Mouse (Mus musculus) thymus, postnatal 0 days (tissue): ENCODE data around the gene Vps51. TPM values are rescaled to one million over a fixed set of nuclear protein-coding genes. Genes with fewer than 3 reads are reported as not detected.

Experiments
- DNase-seq: peaks from one replicate; pipeline ENCODE4 v3.0.0-alpha.2; 2015; ENCODE audit warnings: low spot score
- polyA plus RNA-seq: library from polyadenylated mRNA; unstranded; fragments of >200 nt; fragmentation: Nextera tagmentation; extraction: Ambion mirVana; gene quantifications from 2 replicates; pipeline ENCODE4 v1.2.1, GENCODE M21; 2015

Gene Vps51
- polyA plus RNA-seq, 1 experiment from 2014 or later = 77.1 TPM

DNA sequence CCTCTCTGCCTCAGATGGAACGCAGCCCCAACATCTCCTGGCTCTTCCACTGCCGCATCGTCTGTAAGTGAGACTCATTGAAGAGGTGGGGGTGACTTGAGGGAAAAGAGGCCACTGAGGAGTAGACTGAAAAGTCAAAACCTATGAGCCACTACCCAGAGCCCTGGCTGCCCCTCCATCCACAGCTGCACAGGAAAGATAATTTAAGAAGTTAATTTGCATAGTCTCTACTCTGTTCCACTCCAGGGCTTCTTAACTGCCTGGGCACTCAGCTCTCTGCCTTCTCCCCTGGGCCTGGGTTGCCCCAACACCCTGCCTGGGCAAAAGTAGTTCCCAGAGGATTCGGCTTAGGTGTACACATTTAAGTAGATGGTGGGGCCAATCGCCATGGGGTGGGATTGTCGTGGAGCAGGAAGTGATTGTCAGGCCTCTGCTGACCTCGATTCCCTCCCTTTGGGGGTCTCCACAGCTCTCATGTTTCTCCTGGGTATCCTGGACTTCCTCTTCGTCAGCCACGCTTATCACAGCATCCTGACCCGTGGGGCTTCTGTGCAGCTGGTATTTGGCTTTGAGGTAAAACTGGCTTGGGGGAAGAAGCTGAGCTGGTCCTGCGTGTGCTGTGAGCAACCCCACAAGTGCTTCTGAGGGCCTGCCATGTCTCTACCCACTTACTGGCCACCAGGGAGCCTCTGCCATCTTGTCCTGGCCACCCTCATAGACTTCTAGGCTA lies 28.2 kb downstream of the Vps51 start:
- DNase-seq = no peak

DNA sequence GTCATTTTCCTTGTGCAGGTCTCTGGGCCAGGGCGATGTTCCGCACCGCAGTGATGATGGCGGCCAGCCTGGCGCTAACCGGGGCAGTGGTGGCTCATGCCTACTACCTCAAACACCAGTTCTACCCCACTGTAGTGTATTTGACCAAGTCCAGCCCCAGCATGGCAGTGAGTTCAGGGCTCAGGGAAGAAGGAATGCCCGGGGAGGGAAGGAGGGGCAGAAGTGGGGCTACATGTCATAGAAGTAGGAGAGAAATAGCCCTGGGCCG lies 29.2 kb downstream of the Vps51 start:
- DNase-seq = no peak

DNA sequence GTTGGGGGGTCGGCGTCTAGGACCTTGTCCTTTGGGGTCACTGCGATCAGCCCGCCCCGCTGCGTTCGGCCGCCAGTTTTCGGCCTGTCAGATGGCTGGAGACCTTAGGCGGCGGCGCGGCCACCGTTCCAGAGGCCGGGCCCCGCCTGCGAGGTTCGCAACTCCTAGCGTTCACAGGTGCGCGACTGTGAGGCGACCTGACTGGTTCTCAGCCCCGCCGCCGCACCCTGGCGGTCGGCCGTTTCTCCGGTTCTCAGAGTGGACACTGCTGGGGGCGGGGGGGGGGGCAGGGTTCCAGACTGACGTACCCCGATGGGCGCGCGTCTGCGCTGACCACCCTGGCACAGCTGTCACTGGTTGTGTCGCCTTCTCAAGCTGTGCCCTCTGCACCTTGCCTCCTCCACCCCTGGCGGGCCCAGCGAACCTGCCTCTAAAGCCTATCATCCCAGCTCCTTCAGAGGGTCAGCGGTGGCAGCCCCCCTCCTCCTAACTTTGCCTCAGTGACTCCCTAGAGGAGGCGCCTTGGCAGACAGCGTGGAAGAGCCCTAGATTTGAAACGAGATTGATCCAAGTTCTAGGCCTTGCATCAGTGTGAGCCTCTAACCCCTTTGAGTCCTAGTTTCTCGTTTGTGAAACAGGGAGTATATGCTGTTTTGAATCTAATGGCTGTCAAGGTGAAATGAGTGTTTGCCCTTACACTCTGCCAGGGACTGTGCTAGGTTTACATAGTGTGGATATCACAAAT lies 29.7 kb downstream of the Vps51 start:
- no peak for DNase-seq

DNA sequence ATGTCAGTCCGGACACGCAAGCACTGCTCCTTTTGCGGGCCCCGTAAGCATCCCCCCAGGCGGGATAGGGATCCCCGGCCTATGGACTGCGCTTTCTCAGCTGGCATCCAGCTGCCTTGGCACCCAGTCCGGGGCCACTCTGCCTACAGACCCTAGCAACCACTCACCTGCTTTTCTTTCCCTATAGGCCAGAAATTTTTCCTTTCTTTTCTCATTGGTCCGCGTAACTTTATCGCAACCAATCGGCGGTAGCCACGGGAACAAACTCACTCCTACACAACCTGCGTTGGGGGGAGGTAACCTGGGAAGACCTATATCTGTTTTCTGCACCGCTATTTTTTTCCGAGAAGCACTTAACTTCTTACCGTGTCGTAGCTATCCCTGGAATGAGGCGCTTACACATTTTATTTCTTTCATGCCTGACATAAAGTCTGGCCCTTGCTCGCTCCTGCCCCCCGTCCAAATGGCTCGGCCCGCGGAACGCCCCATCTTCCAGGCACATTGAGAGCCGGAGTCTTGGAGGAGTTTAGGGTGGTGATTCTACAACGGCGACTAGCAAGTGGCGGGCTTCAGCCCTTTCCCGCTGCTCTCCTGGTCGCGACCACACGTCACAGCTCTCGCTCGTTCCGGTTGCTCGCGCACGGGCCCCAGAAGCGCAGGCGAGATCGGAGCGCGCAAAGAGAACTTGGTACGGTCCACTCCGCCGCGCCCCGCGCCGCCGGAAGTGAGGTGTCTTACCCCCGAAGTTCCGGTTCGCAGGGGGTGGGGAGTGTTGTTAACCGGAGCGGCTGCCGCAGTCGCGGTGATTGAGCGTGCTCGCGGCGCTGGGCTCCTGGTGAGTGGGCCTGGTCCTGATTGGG lies 30.5 kb downstream of the Vps51 start, which contains the start of gene Syvn1:
Syvn1 (plus strand) TSS at position 283 of the 860 bp plus-strand sequence.
- DNase-seq = peak; percentile 95

DNA sequence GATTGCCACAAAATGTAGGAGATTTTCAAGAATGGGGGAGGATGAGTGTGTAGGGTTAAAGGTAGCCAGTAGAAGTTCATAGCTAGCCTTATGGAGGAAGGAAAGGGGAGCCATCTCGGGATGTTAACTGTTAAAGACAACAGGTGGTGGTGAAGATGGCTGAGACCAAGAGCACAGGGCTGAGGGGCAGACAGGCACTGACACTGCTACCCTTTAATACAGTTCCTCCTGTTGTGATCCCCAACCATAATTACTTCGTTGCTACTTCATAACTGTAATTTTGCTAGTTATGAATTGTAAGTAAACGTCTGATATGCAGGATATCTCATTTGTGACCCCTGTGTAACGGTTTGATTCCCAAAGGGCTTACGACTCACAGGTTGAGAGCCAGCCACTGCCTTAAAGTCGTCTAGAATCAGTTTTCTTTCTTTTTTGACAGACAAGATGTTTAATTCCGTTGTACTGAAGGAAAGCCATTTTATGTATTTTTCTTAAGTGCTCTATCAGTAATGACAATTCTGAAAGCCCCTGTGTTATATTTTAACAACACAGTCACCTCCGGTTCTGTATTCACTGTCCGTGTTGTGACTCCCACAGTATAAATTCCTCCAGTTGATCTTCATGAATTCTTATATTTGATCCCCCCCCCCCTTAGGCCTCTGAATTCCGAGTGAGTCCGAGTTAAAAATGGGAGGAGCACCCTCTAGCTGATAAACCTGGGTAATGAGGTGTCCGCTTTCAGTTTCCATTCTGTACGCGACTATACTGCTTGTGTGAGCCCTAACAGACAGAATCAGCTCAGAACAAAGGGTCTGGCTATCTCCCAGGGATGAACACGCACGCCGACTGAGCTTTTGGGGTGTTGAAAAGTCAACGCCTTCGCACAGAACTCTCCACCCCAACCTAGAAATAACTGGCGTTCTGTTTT lies 31.4 kb downstream of the Vps51 start:
- DNase-seq = no peak

DNA sequence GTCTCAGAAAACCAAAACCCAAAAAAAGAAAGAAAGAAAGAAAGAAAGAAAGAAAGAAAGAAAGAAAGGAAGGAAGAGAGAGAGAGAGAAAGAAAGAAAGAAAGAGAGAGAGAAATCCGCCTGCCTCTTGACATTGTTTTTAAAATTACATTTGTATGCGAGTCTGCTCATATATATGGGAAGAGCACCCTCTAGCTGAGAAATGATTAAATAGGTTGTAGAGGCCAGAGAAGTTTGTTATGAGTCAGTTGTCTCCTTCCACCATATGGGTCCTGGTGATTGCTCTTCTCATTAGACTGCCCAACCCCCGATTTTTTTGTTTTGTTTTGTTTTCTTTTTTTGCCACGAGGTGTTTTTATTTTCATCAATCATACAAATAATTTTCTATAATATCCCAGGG lies 32.9 kb downstream of the Vps51 start:
- peak; percentile 54 for DNase-seq

DNA sequence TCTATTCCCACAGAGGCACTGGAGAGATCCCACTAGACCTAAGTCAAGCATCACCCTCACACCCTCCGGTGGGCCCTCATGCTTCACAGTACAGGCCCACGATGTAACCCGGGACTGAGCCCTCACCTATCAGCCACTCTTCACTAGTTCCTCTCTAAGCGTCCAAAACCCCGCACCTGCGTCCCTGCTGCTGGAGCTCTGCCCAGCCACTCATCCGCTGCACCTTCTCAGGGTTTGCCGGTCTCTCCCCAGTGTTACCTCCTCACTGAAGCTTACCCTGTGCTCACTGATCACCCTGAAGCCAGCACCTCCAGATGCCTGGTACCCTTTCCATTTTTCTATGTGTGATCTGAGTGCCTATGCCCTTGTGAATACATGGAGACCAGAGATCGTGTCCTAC lies 34.7 kb downstream of the Vps51 start:
- no peak for DNase-seq

DNA sequence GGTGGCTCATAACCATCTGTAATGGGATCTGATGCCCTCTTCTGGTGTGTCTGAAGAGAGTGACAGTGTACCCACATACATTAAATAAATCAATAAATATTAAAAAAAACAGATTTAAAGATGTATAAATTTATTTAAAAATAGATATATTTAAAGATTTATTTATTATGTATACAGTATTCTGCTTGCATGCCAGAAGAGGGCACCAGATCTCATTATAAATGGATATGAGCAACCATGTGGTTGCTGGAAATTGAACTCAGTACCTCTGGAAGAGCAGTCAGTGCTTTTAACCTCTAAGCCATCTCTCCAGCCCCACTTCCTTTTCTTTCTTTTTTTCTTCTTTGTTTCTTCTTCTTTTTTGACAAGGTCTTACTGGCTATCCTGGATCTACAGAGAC lies 37.0 kb downstream of the Vps51 start:
- no peak for DNase-seq

DNA sequence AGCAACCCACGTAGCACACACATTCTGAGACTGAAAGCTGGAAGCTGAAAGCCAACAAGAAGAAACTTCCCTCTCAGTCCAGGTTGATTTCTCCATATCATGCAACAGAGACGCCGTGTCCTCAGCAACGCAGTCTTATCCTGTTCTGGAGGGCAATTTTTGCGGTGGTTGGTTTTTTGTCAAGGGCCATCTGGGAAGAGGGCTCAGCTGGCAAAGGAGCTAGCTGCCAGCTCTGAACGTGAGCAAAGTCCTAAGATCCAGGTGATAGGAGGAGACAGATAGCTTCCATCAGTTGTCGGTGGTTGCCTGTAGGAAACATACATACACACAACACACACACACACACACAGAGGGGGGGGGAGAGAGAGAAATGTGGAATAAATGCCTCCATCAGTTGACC lies 38.7 kb downstream of the Vps51 start:
- no peak for DNase-seq

DNA sequence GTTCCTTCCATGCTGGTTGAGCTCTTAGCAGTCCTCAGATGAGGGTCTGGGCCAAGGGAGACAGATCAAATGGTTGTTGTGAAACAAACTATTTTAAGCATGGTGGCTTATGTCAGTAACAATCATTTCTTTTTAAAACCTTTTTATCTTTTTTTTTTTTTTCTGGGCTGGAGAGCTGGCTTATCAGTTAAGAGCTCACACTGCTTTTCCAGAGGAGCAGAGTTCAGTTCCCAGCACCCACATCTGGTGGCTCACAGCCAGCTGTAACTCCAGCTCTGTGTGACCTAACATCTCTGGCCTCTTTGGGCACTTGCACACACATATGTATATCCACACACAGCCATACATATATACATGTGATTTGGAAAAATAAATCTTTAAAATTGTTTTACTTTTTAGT lies 39.3 kb downstream of the Vps51 start:
- no peak for DNase-seq

DNA sequence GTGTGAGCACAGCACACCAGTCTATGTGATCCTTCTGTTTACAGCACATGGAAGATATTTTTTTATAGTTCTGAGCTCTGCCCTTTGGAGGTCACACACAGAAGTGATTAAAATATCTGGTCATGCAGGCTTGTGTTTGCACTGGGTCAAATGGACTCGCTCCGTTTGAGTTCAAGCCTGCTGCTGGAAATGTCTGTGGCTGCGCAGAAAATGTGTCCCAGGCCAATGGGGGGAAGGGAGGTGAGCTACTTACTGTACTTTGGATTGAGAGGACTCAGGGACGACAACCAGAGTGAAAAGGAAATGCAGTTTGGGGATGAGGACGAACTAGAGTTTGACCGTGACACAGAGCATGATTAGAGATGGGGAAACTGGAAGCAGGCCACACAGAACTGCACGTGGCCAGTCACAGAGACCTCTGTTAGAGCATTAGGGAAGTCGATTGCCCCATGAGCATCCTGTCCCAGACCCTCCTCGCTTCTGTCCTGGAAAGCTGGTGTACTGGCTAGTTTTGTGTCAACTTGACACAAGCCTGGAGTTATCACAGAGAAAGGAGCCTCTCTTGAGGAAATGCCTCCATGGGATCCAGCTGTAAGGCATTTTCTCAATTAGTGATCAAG lies 41.0 kb downstream of the Vps51 start:
- DNase-seq = no peak

DNA sequence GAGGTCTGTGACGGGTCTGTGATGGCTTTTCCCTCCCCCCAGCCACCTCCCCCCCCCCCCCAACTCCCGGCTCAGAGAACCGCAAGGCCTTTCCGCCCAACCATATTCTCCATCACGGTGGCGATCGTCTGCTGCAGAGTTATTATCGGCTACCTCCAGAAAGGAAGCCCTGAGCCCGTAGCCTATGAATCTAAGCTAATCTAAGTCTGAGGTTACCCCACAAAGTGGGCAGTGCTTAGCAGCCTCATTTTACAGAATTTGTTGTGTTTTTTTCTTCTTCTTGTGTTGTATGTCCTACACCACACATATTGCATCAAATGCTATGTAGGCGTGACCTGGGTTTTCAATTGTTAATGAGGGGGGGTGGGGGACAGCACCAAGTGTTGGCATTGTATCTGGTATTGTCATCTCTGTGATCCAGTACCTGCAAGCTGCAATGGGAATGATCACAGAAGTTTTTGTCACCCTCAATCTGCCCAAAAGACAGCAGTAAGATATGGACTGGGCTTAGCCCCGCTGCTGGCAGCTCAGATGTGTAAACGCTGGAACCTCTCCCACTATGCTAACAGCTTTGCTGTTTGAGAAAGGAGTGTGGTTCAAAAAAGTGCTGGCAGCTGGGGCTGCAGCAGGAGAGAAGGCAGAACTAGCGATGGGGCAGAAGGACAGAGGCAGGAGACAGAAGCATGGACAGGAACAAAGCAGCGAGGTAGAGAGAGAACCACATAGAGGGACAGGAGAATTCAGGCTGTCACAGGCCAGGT lies 46.3 kb downstream of the Vps51 start:
- DNase-seq = no peak

DNA sequence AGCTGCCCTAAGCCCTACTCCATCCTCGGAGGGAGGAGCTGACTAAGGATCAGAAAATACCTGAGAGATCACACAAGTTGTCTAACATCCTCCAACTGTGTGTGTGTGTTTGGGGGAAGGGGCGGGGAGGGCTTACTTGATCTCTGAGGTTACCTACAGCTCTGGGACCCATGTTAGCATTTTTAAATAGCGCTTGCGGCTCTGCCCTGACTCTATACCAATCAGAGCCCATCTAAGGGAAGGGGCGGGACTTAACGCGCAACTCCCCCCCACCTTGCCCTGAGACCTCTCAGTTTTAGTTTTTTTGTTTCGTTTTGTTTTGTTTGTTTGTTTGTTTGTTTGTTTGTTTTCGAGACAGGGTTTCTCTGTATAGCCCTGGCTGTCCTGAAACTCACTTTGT lies 47.6 kb downstream of the Vps51 start:
- DNase-seq = no peak

DNA sequence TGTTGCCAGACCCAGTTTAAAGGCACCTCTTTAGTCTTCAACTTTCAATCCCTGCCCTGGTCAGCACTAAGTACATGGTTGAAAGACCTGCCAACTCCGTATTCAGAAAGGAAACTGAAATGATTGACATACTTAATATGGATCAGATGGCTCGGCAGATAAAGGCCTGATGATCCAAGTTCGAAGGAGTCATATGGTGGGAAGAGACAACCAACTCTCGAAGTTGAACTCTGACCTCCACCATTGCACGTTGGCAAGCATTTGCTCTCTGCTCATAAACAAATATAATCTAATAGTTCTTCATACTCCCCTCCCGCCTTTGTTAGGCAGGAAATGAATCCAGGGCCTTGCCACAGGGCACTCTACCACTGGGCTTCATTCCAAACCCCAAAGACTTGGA lies 48.0 kb downstream of the Vps51 start:
- DNase-seq = no peak

DNA sequence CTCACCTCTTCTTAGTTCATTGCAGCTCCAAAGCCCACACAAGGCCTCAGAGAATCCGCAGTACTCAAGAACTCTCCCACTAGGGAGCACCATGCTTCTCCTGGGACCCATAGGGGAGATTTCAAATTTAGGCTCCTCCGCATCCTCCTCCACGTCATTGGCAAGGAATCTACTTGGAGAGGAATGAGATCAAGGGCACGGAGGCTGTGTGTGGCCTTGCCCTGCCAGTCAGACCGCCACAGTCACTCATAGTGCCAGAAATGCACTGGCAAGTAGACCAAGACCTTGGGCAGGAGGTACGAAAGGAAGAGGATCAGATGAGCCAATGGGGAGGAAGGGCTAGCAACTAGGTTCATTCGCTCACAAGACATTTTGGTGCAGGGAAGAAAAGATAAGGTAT lies 53.1 kb downstream of the Vps51 start:
- DNase-seq = no peak

DNA sequence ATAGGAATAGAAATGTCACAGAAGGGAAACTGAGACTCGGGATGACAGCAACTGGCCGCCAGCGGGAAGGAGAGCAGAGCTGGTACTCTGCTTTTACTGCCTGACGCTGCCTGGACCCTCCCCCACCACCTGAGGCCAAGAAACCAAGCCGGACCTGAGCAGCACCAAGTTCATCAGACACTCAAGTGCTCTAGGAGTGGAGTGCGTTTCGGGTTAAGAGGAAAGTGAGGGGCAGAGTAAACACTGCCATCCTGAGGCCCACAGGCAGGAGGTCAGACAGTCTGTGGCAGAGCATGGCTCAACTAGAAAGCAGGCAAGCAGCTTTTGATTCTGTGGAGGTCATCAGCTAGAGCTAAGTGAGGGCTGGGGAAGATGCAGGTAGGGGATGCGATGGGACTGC lies 54.0 kb downstream of the Vps51 start:
- no peak for DNase-seq

DNA sequence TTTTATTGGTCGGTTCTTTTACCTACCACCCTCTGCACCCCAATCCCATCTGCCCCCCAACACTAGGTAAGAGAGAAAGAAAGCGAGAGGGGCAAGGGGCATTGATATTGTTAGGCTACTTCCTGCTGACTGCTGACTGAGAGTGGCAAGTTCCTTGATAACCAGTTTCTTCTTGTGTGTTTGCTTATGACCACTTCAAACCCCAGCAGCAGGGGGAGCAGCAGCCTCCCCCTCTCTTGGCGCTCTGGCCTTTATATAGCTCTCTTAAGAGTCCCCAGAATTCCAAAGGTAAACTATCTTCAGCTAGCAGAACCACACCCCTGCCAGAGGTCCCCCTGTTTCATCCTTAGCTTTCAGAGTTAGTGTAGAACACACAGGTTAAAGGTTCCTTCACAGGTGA lies 56.8 kb downstream of the Vps51 start:
- no peak for DNase-seq

DNA sequence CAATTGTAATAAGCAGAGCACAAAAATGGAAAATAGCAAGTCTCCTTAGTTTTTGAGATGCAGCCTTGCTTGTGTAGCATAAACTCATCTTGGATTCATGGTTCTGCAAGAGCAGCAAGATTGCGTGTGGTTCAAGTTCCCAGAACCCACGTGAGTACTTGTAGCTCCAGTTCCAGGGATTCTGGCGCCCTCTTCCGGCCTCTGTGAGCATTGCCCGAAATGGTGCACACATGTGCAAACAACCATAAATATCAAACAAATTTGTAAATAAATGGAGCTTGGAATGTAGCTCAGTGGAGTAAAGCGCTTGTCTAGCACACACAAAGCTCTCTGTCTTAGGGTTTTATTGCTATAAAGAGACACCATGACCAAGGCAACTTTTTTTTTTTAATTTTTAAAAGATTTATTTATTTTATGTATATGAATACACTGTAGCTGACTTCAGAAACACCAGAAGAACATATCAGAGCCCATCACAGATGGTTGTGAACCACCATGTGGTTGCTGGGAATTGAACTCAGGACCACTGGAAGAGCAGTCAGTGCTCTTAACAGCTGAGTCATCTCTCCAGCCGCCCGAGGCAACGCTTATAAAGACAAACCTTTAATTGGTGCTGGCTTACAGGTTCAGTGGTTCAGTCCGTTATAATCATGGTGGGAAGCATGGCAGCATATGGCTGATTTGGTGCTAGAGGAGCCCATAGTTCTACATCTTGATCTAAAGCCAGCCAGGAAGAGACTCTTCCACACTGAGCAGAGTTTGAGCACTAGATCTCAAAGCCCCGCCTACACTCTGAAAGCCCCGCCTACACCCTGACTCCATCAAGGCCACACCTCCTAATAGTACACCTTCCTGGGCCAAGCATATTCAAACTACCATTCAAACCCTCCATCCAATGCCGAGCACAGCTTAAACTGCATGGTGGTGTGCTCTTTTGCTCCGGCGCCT lies 58.6 kb downstream of the Vps51 start:
- DNase-seq = peak; percentile 87
